Comparison of ENCODE assay signal across 9 mouse cellular contexts in the genomic region with DNA sequence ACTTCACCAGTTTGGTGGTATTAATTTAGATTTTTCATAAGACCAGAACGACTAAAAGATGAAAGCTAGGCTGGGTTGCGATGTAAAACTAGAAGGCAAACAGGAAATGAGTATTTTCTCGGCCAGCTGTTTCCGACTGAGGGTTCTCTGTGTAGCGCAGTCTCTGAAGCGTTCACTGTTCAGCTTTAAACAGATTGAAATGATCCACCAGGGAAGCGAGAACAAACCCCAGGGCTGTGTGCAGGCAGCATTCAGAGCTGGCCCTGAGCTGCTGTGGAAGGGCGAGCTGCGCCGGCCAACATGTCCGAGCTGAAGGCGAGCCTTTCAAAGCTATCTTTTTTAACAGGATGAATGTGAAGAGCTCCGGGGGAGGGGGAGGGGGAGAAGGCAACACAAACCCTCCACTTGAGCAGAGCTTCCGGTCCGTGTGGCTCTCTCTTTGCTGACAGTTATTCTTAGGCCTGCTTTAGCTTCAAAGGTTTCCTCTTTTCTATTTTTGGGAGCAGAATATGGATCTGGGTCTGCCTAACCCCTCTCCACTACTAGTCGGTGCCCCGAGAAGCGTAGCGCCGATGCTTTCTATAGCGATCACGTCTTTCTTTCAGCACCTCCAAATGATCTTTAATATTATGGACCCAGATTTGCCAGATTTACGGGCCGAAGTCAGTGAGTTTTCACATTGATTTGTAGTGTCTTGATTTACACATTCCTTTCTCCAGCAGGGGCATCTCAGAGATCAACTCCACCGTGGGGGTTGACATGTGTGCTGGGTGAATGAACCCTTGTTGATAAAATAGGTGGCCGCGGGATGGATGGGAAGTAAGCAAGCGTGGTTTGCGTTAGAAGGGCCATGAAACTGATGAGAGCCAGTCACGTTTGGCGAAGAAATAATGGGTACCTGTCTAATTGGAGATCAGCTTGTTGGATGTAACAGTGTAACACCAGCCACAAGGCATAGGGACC. TPM values are rescaled to one million over a fixed set of nuclear protein-coding genes. Genes with fewer than 3 reads are reported as not detected.
DNase-seq lines count a peak whose midpoint lies in the region; ATAC-seq lines count a peak whose summit lies in the region.
"Had no signal": no experiment of that assay in that cellular context is flagged by ENCODE, and none has a peak within 500 bp of the region (broad histone marks: within the 10 kb centered on the region; RNA-seq: fewer than 3 reads in every experiment).

No protein-coding gene starts in this region.

- no peaks in the 10 kb centered on the region for H3K9me3 ChIP-seq in embryonic facial prominence, embryonic 11.5 days (replicated peaks; ENCODE audit: control insufficient read depth, low read length)
- H3K9me3 ChIP-seq in intestine, embryonic 14.5 days (ENCODE audit: control insufficient read depth, low read length), result no peaks in the 10 kb centered on the region

- no peaks in the 10 kb centered on the region for H3K27me3 ChIP-seq in embryonic facial prominence, embryonic 11.5 days (ENCODE audit: control insufficient read depth, insufficient read depth, low read length)
- no peaks in the 10 kb centered on the region for H3K27me3 ChIP-seq in intestine, embryonic 14.5 days (replicated peaks; ENCODE audit: control insufficient read depth, insufficient read depth, low read length)
- H3K27me3 ChIP-seq: Patski had no signal

- peak overlapping the region; percentile 52; the same call in 1 of the 2 replicates for H3K27ac ChIP-seq in embryonic facial prominence, embryonic 11.5 days (replicated peaks; ENCODE audit: low read depth, low read length)
- peak overlapping the region; percentile 91 for H3K27ac ChIP-seq in intestine, embryonic 14.5 days (ENCODE audit: low read depth)

- no peaks in the 10 kb centered on the region; the same call in 1 of the 2 replicates for H3K4me1 ChIP-seq in embryonic facial prominence, embryonic 11.5 days (ENCODE audit: control insufficient read depth, insufficient read depth, low read length)
- peaks cover 18% of the 10 kb centered on the region for H3K4me1 ChIP-seq in intestine, embryonic 14.5 days (replicated peaks; ENCODE audit: control insufficient read depth, insufficient read depth, low read length)

- H3K36me3 ChIP-seq in embryonic facial prominence, embryonic 11.5 days (replicated peaks; ENCODE audit: control insufficient read depth, insufficient read depth, low read depth, low read length), result no peaks in the 10 kb centered on the region
- H3K36me3 ChIP-seq in intestine, embryonic 14.5 days (ENCODE audit: control insufficient read depth, insufficient read depth, low read length), result no peaks in the 10 kb centered on the region

- DNase-seq in T-cell, adult 2 months (ENCODE audit: low spot score), result peak; percentile 79
- DNase-seq in embryonic facial prominence, embryonic 11.5 days (ENCODE audit: low spot score), result peak; percentile 69
- peak; percentile 81 for DNase-seq in intestine, embryonic 14.5 days (ENCODE audit: low spot score)
- DNase-seq in left cerebral cortex, postnatal 14 days (ENCODE audit: low spot score in 2 of 2), result peak; percentile 46 to 75
- peak; percentile 15 for DNase-seq in right cerebral cortex, adult 18-20 months
- peak; percentile 73 to 74 for DNase-seq in thymus, postnatal 36 days

- intact Hi-C loops in left cerebral cortex, postnatal 14 days (cut with DNase I), result loop anchor here (2.0 kb wide), 1 partner anchor 59 kb away; a partner anchor contains a TSS

- WGBS in embryonic facial prominence, embryonic 11.5 days, result 27% methylated on average over 31 of the region's 31 CpGs
- 22% methylated on average over 31 of the region's 31 CpGs for WGBS in intestine, embryonic 14.5 days

- ATAC-seq in embryonic facial prominence, embryonic 11.5 days (replicated peaks; ENCODE audit: insufficient number of reproducible peaks, low FRiP score, low TSS enrichment, low read depth), result 0 out of 2 replicates have a peak, but pooled peaks have one; percentile 66
- ATAC-seq in granulocyte monocyte progenitor cell, adult 5-6 weeks (replicated peaks; ENCODE audit: poor library complexity, severe bottlenecking), result peak; percentile 78
- 0 out of 2 replicates have a peak, but pooled peaks have one; percentile 56 for ATAC-seq in intestine, embryonic 14.5 days (replicated peaks; ENCODE audit: low FRiP score, low TSS enrichment, low read depth)
- ATAC-seq in megakaryocyte, adult 5-6 weeks (ENCODE audit: poor library complexity, severe bottlenecking), result peak; percentile 86
- ATAC-seq: Patski had no signal

- peak overlapping the region; percentile 39 for H3K9ac ChIP-seq in embryonic facial prominence, embryonic 11.5 days (replicated peaks; ENCODE audit: low read length)
- H3K9ac ChIP-seq in intestine, embryonic 14.5 days (ENCODE audit: low read length), result peak overlapping the region; percentile 30

- peak overlapping the region; percentile 30 for H3K4me2 ChIP-seq in embryonic facial prominence, embryonic 11.5 days (ENCODE audit: low read depth, low read length)
- peak overlapping the region; percentile 48 for H3K4me2 ChIP-seq in intestine, embryonic 14.5 days (ENCODE audit: low read length)

- H3K4me3 ChIP-seq in embryonic facial prominence, embryonic 11.5 days (ENCODE audit: low read depth, low read length), result no peak overlapping the region
- peak overlapping the region; percentile 22 for H3K4me3 ChIP-seq in intestine, embryonic 14.5 days (ENCODE audit: low read depth, low read length)

RNA-seq across cellular contexts. Expression of a gene that starts 59.3 kb away (rescaled TPM):
- polyA plus RNA-seq in embryonic facial prominence, embryonic 11.5 days (2014; fragmentation: Nextera tagmentation; extraction: Ambion mirVana), result 16.8 and 17.9 TPM in 2 replicates
- 33.6 and 43.6 TPM in 2 replicates for total RNA-seq in granulocyte monocyte progenitor cell, adult 5-6 weeks (2014; fragmentation: Nextera tagmentation)
- total RNA-seq in granulocyte monocyte progenitor cell, adult 5-6 weeks (2017), result 54.3 and 66.2 TPM in 2 replicates
- polyA plus RNA-seq in intestine, embryonic 14.5 days (2014; fragmentation: Nextera tagmentation; extraction: Ambion mirVana), result 30.4 and 33.1 TPM in 2 replicates
- total RNA-seq in left cerebral cortex, postnatal 14 days (2021), result 10 to 100 TPM; 12.6 to 15.9 TPM
- total RNA-seq in megakaryocyte, adult 5-6 weeks (2015), result 61.5 and 62.2 TPM in 2 replicates
- total RNA-seq in megakaryocyte, adult 5-6 weeks (2017), result 74.4 and 92.6 TPM in 2 replicates

Comparison
In these comparisons a context has a peak if more than half of its experiments do, and no peak if none do; other contexts are left out.
1. DNase-seq: peak in every context shown above with its lines; median percentile 81 in intestine, embryonic 14.5 days; 79 in T-cell, adult 2 months; 74 in thymus, postnatal 36 days; 69 in embryonic facial prominence, embryonic 11.5 days; 60 in left cerebral cortex, postnatal 14 days; 15 in right cerebral cortex, adult 18-20 months.